Mouse (Mus musculus) forebrain, embryonic 14.5 days (tissue): ENCODE measurements around the gene Mef2d. TPM values are rescaled to one million over a fixed set of nuclear protein-coding genes. Genes with fewer than 3 reads are reported as not detected.

Experiments
- ATAC-seq: fragments of 200-750 bp; cut with Nextera tagmentation; 2 replicates; pipeline ENCODE4 v1.8.0; 2017; ENCODE audit warnings: mild to moderate bottlenecking, moderate library complexity
- DNase-seq: peaks from one replicate; pipeline ENCODE4 v3.0.0-alpha.2; 2015; ENCODE audit warnings: low spot score
- H3K27ac ChIP-seq: fragments of 300-500 bp; sonication (generic); 2 replicates; pipeline ENCODE4 v1.5.1; 2014; ENCODE audit warnings: low read depth, mild to moderate bottlenecking, control low read depth, low read length, moderate library complexity
- H3K27me3 ChIP-seq: fragments of 300-500 bp; sonication (generic); replicated peaks from 2 replicates; pipeline ENCODE4 v1.6.1; 2014; ENCODE audit warnings: low read length, control low read depth, mixed read lengths; ENCODE audit not compliant: control insufficient read depth, insufficient read depth
- H3K36me3 ChIP-seq: fragments of 300-500 bp; sonication (generic); 2 replicates; pipeline ENCODE4 v1.6.1; 2014; ENCODE audit warnings: low read length, control low read depth; ENCODE audit not compliant: control insufficient read depth, insufficient read depth
- H3K4me1 ChIP-seq: fragments of 300-500 bp; sonication (generic); 2 replicates; pipeline ENCODE4 v1.6.1; 2014; ENCODE audit warnings: antibody characterized with exemption, low read length, control low read depth; ENCODE audit not compliant: control insufficient read depth, insufficient read depth
- H3K4me2 ChIP-seq: fragments of 300-500 bp; sonication (generic); 2 replicates; pipeline ENCODE4 v1.6.1; 2014; ENCODE audit warnings: mild to moderate bottlenecking, control low read depth, low read length
- H3K4me3 ChIP-seq: fragments of 300-500 bp; sonication (generic); 2 replicates; pipeline ENCODE4 v1.5.1; 2014; ENCODE audit warnings: low read depth, low read length, control low read depth
- H3K9ac ChIP-seq: fragments of 300-500 bp; sonication (generic); 2 replicates; pipeline ENCODE4 v1.6.1; 2014; ENCODE audit warnings: mild to moderate bottlenecking, low read length, control low read depth, moderate library complexity
- H3K9me3 ChIP-seq: fragments of 300-500 bp; sonication (generic); replicated peaks from 2 replicates; pipeline ENCODE4 v1.6.1; 2016; ENCODE audit warnings: low read length, control low read depth, mixed read lengths; ENCODE audit not compliant: control insufficient read depth
- WGBS: fragments of 180-500 bp; shearing (Covaris S2); extraction: QIAGEN DNeasy Blood & Tissue Kit; methylation state at CpG from one replicate; pipeline ENCODE4 v1.1.7; 2014; 5-methylcytosine and 5-hydroxymethylcytosine counted together
- polyA plus RNA-seq: library from polyadenylated mRNA; unstranded; fragments of >200 nt; fragmentation: Nextera tagmentation; extraction: Ambion mirVana; gene quantifications from 2 replicates; pipeline ENCODE4 v1.2.1, GENCODE M21; 2014

Mef2d gene
- polyA plus RNA-seq, 1 experiment from 2014 or later: 17.3 TPM

DNA sequence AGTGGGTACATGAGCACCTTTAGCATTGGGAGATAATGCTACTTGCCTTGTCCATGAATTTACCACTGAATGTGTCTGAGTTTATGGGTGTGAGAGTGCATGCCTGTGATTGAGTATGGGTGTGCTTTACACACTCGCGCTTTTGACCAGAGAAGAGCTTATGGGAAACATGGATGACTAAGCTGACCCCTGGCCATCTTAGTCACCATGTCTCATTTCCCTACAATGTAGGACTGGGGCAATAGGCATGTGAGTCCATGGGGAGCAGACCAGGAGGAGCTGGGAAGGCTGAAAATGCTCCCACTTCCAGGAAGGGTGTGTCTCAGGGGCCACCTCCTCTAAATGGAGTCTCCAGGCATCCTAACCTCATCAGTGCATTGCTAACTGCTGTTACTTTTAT is 67.9 kb downstream of the Mef2d start:
- peaks cover 46% of the 10 kb centered on the region for H3K36me3 ChIP-seq
- H3K27ac ChIP-seq: peak overlapping the region; percentile 100
- no peaks in the 10 kb centered on the region for H3K27me3 ChIP-seq
- H3K9me3 ChIP-seq: no peaks in the 10 kb centered on the region
- H3K4me3 ChIP-seq: peak overlapping the region; percentile 86
- ATAC-seq (no peak), DNase-seq (peak; percentile 25)
- peak overlapping the region; percentile 100 for H3K9ac ChIP-seq
- peak overlapping the region; percentile 98 for H3K4me2 ChIP-seq
- WGBS: 21% methylated on average over 2 of the region's 2 CpGs
- H3K4me1 ChIP-seq: peaks cover 15% of the 10 kb centered on the region

DNA sequence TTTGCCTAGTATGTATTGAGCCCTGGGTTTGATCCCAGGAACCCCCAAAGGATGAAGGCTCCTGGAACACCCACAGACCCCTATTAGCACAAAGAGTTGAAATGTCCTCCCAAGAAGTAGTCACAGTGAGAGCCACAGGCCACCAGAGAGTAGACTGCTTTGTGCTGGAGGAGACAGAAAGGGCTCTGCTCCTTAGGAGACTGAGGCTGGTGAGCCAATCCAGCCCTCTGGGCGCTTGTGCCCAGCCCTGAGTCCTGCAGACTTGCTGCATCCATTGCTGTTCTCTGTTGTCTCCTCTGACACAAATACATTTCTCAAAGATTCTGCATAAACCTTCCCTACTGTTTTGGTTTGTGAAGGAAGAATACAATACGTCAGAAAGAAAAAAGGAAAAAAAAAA is 68.7 kb downstream of the Mef2d start:
- H3K4me2 ChIP-seq: peak overlapping the region; percentile 98
- H3K27me3 ChIP-seq: no peaks in the 10 kb centered on the region
- H3K27ac ChIP-seq: peak overlapping the region; percentile 100
- H3K36me3 ChIP-seq: peaks cover 54% of the 10 kb centered on the region
- peak overlapping the region; percentile 86 for H3K4me3 ChIP-seq
- WGBS: 22% methylated on average over 2 of the region's 2 CpGs
- ATAC-seq: no peak
- peak overlapping the region; percentile 100 for H3K9ac ChIP-seq
- H3K9me3 ChIP-seq: no peaks in the 10 kb centered on the region
- H3K4me1 ChIP-seq: peaks cover 14% of the 10 kb centered on the region; the same call in 1 of the 2 replicates
- peak; percentile 33 for DNase-seq

DNA sequence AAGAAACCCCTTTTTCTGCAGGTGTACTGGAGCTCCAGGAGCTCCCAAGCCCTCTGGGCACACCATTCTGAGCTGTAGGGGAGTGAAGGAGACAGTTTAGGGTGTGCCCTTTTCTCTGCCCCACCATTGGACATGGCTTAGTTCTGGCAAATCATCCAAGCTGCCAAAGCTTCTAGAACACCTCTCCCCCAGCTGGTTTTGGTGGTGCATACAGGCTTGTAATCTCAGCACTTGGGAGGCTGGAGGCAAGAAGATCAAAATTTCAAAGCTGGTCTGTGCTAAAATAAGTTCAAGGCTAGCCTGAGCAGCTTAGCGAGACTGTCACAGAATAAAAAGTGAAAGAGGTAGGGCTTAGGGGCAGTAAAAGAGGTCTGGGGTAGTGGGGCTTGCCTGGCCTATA is 70.2 kb downstream of the Mef2d start:
- H3K4me1 ChIP-seq: peaks cover 12% of the 10 kb centered on the region; the same call in 1 of the 2 replicates
- peak overlapping the region; percentile 100 for H3K9ac ChIP-seq
- peak overlapping the region; percentile 86 for H3K4me3 ChIP-seq
- DNase-seq (no peak), ATAC-seq (no peak)
- no peaks in the 10 kb centered on the region for H3K9me3 ChIP-seq
- 13% methylated on average over 1 of the region's 1 CpGs for WGBS
- peak overlapping the region; percentile 100 for H3K27ac ChIP-seq
- H3K27me3 ChIP-seq: no peaks in the 10 kb centered on the region
- peaks cover 68% of the 10 kb centered on the region for H3K36me3 ChIP-seq
- peak overlapping the region; percentile 98 for H3K4me2 ChIP-seq

DNA sequence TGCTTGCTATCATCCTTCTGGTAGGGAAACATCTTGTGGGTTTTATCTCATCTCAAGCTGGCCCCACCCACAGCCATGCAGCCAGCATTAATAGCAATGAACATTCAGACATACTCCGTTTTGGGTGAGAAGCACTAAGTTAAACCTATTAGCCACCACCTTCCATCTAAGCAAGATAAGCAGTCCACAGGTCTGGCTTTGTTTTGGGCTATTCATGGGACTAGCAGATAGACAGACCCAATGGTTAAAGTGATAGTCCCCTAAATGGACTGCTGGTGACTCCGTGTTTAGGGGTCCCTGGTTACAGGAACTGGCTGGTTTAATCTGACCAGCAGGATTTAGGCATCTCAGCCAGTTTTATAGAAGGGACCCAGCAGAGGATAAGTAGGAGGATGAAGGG is 70.8 kb downstream of the Mef2d start:
- H3K36me3 ChIP-seq: peaks cover 73% of the 10 kb centered on the region
- ATAC-seq (no peak), DNase-seq (no peak)
- H3K9me3 ChIP-seq: no peaks in the 10 kb centered on the region
- H3K4me1 ChIP-seq: peaks cover 12% of the 10 kb centered on the region; the same call in 1 of the 2 replicates
- H3K27ac ChIP-seq: peak overlapping the region; percentile 97
- peak overlapping the region; percentile 86 for H3K4me3 ChIP-seq
- no peaks in the 10 kb centered on the region for H3K27me3 ChIP-seq
- peak overlapping the region; percentile 98 for H3K4me2 ChIP-seq
- 8% methylated on average over 2 of the region's 2 CpGs for WGBS
- peak overlapping the region; percentile 100 for H3K9ac ChIP-seq

DNA sequence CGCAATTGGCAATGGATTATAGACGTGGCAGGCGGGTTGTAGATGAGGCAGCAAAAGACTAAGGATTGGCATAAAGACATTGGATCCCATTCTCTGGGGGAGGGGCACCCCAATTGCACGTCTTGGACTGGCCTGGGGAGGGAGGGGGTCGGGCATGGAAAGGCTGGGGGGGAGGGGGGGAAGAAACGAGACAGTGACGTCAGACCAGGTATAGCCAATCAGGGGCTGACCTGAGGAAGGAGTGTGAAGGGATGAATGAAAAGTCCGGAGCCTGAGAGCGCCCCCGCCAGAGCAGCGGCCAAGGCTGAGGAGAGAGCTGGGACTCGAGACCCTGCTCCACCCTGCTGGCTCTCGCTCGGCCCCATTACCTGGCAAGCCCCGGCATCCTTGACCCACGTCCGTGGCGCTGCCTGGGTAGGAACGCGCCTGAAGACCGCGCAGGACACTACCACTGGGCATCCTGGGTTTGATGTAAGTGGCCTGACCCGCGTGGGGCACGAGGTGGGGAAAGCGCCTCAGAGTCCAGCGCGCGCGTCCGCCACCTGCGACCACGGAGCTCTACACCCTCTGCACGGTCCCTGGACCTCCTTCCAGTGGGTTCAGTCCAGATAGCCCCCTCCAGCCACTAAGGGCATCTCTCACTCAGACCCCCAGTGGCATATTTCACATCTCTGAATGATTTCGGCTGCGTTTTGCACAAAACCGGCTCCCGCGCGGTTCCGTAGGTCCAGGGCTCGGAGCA is 72.2 kb downstream of the Mef2d start:
- DNase-seq: peak; percentile 97
- Histone ChIP-seq H3K36me3 (peaks cover 79% of the 10 kb centered on the region), H3K27ac (peak overlapping the region; percentile 97), H3K27me3 (no peaks in the 10 kb centered on the region), H3K9me3 (no peaks in the 10 kb centered on the region), H3K4me3 (peak overlapping the region; percentile 86), H3K4me2 (peak overlapping the region; percentile 98), H3K9ac (peak overlapping the region; percentile 100), H3K4me1 (peaks cover 20% of the 10 kb centered on the region; the same call in 1 of the 2 replicates)
- 5% methylated on average over 41 of the region's 42 CpGs for WGBS
- peak; percentile 89 for ATAC-seq

DNA sequence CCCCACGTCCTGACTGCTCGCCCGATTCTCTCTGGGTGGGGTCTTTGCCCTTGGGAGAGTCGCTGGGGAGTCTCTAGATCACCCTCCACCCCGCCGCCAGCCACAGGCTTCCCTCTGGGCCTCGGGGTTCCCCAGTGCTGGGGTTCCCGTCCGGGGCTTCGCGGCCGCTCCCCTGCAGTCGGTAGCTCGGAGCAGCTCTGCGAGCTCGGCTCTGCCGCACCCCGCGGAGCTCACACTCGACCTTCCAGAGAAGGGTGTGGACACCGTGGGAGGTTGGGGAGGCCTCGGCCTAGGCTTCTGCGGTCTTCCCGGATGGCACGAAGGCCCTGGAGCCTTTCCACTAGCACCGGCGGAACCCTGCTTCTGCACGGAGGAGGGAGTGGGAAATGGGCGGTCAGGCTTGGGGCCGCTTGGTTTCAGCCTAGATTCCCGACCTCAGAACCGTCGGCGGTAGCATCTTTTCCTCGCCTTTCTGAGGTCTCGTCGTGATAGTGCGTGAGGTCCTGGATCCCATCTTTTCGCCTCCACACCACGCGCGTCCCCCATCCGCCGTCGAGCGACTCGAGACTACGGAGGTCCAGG is 72.9 kb downstream of the Mef2d start:
- Histone ChIP-seq H3K4me3 (peak overlapping the region; percentile 86), H3K9ac (peak overlapping the region; percentile 100), H3K9me3 (no peaks in the 10 kb centered on the region), H3K36me3 (peaks cover 76% of the 10 kb centered on the region), H3K4me2 (peak overlapping the region; percentile 98), H3K27me3 (no peaks in the 10 kb centered on the region), H3K4me1 (peaks cover 24% of the 10 kb centered on the region), H3K27ac (peak overlapping the region; percentile 97)
- DNase-seq (no peak), ATAC-seq (peak; percentile 0; the same call in 1 of the 2 replicates)
- 3% methylated on average over 48 of the region's 48 CpGs for WGBS

DNA sequence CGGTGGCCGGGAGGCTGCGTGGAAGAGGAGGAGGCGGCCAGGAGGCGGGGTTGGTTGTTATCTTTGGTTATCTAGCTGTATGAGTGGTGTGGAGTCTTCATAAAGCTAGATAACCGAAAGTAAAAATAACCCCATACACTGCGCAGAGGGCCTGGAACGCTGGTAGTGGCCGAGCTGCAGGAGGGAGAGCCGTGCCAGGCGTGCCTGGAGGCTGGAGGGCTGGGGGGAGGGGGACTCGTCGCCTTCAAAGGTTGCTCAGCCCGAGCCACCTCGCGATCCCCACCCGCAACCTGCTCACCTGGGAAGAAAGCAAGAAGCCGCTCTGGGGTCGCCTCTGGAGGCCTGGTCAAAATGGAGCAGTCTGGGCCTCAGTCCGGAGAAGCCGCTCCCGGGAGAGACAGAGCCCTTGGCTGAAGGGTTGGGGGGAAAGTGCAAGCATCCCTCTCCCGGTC is 73.4 kb downstream of the Mef2d start:
- DNase-seq: no peak
- H3K4me1 ChIP-seq: peaks cover 24% of the 10 kb centered on the region
- peaks cover 76% of the 10 kb centered on the region for H3K36me3 ChIP-seq

DNA sequence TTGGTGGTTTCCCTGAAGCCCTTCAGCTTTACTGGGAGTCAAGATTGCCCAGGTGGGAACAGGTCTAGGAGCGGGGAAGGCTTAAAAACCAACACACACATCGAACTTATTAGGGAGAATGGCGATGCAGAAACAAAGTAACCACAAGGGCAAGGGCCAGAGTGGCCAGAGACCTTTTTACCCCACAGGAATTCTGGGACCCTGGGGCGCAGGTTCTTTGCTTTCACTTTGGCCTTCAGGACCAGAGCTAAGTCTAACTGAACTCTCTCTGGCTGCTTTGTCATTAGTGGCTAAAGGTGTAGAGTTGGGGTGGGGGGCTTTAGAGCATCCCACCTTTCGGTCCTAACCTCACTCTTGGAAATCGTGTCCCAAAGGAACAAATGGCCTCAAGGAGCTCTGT is 73.9 kb downstream of the Mef2d start:
- peak overlapping the region; percentile 100 for H3K9ac ChIP-seq
- DNase-seq: no peak
- peak overlapping the region; percentile 98 for H3K4me2 ChIP-seq
- H3K9me3 ChIP-seq: no peaks in the 10 kb centered on the region
- H3K27ac ChIP-seq: peak overlapping the region; percentile 97
- WGBS: 8% methylated on average over 6 of the region's 6 CpGs
- peaks cover 28% of the 10 kb centered on the region for H3K4me1 ChIP-seq
- no peaks in the 10 kb centered on the region for H3K27me3 ChIP-seq
- H3K36me3 ChIP-seq: peaks cover 79% of the 10 kb centered on the region
- H3K4me3 ChIP-seq: peak overlapping the region; percentile 86
- ATAC-seq: no peak

More for the DNA sequence above, 73.4 kb downstream of the Mef2d start:
- peak overlapping the region; percentile 100 for H3K9ac ChIP-seq
- no peak for ATAC-seq
- H3K9me3 ChIP-seq: no peaks in the 10 kb centered on the region
- H3K4me3 ChIP-seq: peak overlapping the region; percentile 86
- H3K27me3 ChIP-seq: no peaks in the 10 kb centered on the region
- H3K27ac ChIP-seq: peak overlapping the region; percentile 97
- 5% methylated on average over 23 of the region's 23 CpGs for WGBS
- H3K4me2 ChIP-seq: peak overlapping the region; percentile 98
